Mouse (Mus musculus) thymus, adult 2 months (tissue): ENCODE measurements around the gene Ccdc70.

Experiments
- CTCF ChIP-seq: fragments of 200-500 bp; IDR thresholded peaks from 2 replicates; pipeline ENCODE4 v1.5.1; 2012; ENCODE audit warnings: mild to moderate bottlenecking, control low read depth, low read length, moderate library complexity, borderline replicate concordance; ENCODE audit not compliant: control insufficient read depth, poor library complexity, insufficient read depth; ENCODE audit errors: extremely low read depth
- POLR2A ChIP-seq: fragments of 200-500 bp; IDR thresholded peaks from 2 replicates; pipeline ENCODE4 v1.6.1; 2012; ENCODE audit warnings: mild to moderate bottlenecking, low read length, control low read depth, moderate library complexity; ENCODE audit not compliant: control insufficient read depth, poor library complexity, insufficient read depth; ENCODE audit errors: extremely low read depth

DNA sequence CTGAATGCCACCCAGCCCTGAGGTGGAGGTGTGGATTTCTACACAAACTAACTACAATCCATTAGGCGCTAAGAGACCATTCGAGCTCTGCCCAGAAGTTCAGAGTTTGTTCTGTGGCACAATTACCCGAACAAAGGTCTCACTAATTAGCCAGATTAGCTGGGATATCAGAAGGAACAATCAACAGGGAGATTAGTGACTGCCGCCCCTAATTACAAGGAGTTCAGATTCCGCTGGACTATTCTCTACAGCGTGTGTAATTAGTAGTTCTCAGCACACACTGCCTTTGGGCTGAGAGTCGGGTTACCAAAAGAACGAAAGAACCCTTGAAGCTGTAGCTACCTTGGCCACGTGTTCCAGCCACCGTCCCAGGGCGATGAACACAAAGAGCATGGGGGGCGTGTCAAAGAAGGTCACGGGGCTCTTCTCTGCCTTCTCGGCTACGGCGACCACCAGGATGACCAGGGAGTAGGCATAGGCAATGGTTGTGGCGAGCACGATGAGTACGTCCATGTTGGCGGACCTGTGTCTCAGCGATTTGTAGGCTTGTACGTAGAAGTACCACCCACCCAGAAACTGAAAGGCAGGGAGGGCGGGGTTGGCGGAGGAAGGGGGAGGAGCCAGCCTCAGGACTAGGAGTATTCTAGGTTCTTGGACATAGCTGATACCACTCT lies 43.6 kb downstream of the Ccdc70 start:
- TF ChIP-seq CTCF, result no peak
- no peak for TF ChIP-seq POLR2A
